Mouse (Mus musculus): ENCODE results near the gene Mab21l2. TPM values are rescaled to one million over a fixed set of nuclear protein-coding genes. Genes with fewer than 3 reads are reported as not detected.

Mab21l2 gene
- not detected in 2 replicates for total RNA-seq (2015; ENCODE audit: low replicate concordance)
- total RNA-seq (2017; ENCODE audit: low replicate concordance): 0.90 TPM in 1 of 2 replicates, not detected in the other

DNA sequence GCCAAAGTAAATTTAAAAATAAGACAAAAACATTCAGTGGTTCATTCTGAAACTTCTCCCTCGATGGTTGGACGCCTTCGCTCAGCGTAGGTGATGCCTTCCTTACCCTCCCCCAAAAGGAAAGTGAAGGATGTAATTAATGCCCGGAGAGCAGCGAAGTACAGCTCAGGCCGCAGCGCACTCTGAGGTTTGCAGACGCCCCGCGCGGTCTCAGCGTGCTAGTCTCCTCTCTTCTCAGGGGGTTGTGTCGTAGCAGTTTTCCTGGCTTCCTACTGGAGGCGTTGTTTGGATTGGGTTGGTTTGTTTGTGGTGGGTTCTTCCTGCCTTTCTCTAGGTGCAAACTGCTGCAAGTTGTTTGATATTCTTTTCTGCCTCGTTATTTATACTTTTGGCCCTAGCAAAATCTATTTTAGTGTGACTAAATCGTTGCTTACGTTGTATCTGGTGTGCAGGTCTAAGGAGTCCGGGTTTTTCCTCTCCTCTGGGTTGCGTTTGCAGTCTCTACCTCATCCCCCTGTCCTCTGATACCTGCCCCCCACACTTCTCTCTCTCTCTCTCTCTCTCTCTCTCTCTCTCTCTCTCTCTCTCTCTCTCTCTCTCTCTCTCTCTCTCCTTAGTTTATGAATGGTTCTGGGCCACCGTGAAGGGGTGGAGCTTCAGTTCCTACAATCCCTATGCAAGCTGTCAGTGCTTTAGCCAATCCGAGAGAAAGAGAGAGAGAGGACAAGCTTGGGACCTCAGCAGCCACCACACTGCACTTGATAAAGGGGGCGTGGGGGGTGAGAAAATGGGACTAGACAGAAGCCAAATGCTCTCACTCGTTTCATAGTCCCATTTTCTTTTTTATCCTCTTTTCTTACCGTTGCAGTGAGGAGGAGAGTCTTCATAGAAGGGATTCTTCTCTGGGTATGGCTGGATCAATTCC is at the start of gene Mab21l2:
TSS of gene Mab21l2 (minus strand) at position 539 of the 925 bp plus-strand sequence.
- no peak for ATAC-seq (replicated peaks; ENCODE audit: low FRiP score, poor library complexity, severe bottlenecking)

DNA sequence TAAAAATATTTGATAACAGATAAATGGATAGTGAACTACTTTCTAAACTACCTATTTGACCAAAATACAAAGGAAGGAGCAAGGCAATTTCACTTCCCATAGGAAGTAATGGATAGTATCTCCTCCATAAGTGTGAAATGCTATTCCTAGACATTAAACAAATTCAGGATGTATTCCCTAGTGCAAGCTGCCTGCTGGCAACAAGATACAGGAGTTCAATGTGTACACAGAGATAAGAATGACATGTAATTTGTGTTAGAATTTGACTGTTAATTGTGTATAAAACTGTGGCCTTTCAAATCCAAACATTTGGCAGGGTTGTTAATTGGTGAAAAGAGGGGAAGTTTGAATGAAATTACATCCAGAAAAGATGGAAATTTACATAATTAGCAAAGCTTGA is 26.9 kb upstream of the Mab21l2 start:
- peak; percentile 60 for ATAC-seq (replicated peaks; ENCODE audit: low FRiP score, poor library complexity, severe bottlenecking)

DNA sequence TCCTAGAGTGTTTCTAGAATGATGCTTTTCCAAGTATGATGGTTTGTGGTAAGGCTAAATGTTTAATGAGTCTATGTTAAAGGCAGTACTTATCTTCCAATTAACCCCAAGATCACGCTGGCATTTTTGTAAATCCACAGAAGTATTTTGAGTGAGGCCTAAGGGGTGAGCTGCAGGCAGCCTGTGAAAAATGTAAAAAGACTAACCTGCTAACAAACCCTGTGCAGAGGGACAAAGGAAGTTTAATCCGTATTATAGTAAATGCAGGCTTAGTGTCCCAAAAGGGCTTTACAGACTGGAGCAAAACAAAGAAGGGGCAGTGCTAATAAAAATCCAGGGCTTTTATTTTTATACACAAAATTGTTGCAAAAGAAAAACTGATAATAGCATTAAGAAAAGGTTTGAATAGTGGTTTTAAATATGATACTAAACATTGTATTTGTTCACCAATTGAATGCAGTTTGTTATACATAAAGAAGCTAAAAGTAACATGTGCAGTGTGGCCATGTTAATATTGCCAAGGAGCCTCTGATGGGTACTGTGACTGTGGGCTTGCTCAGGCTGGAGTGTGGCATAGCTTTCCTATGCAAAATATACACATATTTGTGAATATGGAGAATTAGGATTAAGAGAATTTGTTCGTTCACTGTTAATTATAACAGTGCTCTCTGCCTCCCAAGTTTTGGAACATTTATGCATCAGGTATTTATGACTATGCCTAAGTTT is 24.3 kb upstream of the Mab21l2 start:
- ATAC-seq (replicated peaks; ENCODE audit: low FRiP score, poor library complexity, severe bottlenecking): no peak

DNA sequence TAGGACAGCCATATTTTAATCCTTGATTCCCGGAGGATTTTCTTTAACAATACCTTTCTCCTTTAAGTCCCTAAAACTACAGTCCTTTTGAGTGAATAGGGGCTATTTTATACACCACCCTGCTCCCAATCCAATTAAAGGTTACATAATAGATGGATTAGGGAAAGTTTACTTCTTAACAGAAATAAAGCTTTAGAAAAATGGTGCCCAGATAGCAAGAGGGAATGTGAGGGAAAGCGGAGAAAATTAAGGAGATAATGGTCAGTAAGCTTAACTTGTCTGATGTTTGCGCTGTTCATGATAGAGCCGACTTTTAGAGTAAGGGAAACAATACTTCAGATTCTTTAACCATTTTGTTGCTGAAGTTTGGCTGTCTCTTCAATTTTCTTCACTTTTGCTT is 23.1 kb upstream of the Mab21l2 start:
- ATAC-seq (replicated peaks; ENCODE audit: low FRiP score, poor library complexity, severe bottlenecking): no peak

DNA sequence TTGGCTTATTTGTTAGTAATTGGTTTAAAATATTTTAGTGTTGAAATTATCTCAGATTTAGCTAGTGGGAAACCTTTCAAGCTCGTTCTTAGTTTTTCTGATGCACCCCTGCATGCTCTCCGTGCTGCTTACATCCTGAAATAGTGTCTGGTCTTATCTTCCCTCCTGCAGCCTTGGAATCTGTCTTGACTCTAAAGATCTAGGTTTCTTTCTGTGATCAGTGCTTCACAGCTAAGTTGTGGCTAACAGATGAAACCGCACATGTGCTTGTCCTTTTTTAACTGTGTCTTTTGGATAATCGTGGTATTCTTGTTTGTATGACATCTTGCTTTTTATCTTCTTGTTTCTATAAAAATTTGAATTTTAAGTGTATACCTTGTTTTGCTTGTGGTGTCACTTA is 18.9 kb upstream of the Mab21l2 start:
- no peak for ATAC-seq (replicated peaks; ENCODE audit: low FRiP score, poor library complexity, severe bottlenecking)

DNA sequence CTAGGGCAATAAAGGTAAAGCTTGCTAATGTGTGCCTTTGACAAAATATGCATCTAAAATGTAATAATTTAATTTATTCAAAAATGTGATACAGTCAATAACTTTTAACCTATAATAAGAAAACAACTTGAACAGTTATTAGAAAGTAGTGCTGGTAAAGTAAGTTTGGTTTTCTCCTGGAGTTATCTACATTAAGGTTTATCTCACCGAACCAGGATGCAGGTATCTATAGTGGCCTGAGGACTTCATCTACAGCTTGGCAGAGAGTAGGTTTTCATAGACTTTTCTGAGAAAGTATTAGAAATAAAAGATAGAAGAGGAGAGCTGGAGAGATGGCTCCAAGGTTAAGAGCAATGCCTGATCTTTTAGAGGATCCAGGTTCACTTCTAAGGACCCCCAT is 13.0 kb upstream of the Mab21l2 start:
- peak; percentile 76 for ATAC-seq (replicated peaks; ENCODE audit: low FRiP score, poor library complexity, severe bottlenecking)

- peak; percentile 79 for ATAC-seq (replicated peaks; ENCODE audit: low FRiP score, poor library complexity, severe bottlenecking)
These were observed 12.6 kb upstream of the Mab21l2 start for GRCm38 (mm10) chr3:86561023-86561344.

DNA sequence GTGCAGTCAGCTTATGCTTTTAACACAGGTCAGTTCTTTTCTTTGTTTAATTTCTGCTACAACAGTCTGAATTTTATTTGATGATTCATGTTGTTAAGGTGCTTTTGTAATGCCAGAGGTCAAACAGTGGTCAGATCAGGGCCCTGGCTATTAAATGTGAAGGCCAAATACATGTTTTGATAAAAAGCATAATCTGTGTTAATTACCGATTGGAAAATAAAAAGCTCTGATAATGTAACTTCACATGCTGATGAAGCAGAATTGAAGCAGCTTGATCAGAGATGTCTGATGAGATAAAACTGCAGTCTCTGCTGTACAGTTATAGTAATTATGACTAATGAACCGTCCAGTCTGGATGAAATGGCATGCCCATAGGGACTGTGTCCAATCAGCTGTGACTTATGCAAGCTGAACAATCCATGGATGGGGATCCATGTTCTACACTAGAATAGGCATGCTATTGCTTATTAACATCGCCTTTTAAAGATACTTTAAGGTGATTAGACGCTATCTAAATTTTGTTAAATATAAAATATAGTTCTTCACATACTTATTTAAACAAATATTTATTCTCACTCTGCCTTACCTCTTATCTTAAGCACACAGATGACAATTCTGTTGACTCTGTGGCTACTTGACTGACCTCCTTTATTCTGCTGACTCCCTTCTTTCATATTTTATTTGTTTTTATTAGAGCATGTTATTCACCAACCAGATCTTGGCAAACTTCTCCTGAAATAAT is 12.0 kb upstream of the Mab21l2 start:
- 0 out of 2 replicates have a peak, but pooled peaks have one; percentile 25 for ATAC-seq (replicated peaks; ENCODE audit: low FRiP score, poor library complexity, severe bottlenecking)

- no peak for ATAC-seq (replicated peaks; ENCODE audit: low FRiP score, poor library complexity, severe bottlenecking)
These were observed 11.2 kb upstream of the Mab21l2 start for GRCm38 (mm10) chr3:86559635-86560034.

DNA sequence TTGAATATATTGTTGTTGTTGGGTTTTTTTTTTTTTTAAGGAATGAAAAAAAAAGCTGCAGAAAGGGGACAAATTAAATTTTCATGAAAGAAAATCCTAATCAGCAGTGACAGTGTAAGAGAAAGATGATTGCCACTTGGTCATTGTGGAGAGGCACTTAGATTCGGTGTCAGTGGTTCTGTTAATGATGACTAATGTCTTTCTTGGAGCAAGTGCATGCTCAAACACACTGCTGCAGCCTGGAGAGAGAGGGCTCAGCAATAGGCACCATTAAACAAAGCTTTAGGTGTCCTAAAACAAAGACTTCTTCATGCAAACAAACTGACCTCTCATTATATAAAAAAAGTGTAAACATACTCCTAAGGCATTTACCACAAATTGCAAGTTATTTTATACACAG is 10.5 kb upstream of the Mab21l2 start:
- no peak for ATAC-seq (replicated peaks; ENCODE audit: low FRiP score, poor library complexity, severe bottlenecking)

- ATAC-seq (replicated peaks; ENCODE audit: low FRiP score, poor library complexity, severe bottlenecking): no peak
These were observed 3.7 kb upstream of the Mab21l2 start for GRCm38 (mm10) chr3:86552170-86552569.

- no peak for ATAC-seq (replicated peaks; ENCODE audit: low FRiP score, poor library complexity, severe bottlenecking)
These were observed 2.7 kb upstream of the Mab21l2 start for GRCm38 (mm10) chr3:86551011-86551728.

GRCm38 (mm10) chr3:86550301-86551010 is 2.0 kb upstream of the Mab21l2 start:
- no peak for ATAC-seq (replicated peaks; ENCODE audit: low FRiP score, poor library complexity, severe bottlenecking)

DNA sequence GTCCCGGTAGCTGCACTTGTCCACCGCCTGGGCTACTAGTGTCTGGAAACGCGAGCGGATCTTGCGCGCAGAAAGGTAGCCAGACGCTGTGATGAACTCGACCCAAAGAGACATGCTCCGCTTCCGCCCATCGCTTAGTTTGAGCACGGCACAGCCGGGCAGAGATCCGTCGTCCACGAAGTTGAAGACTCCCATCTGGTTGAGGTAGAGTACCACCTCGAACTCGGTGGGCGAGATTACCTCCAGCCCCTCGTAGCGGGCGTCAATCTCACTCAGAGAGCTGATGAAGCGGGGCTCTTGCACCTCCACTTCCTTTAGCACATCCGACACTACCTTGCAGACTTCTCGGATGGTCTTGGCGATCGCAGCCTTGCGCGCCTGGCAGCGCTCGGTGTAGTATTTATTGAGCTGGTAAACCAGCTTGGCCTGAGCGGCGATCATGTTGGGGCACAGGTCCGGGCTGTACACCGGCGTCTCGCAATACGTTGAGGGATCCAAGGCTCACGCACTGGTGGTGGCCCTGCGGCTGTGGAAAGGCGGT is 1.1 kb downstream of the Mab21l2 start:
- 0 out of 2 replicates have a peak, but pooled peaks have one; percentile 41 for ATAC-seq (replicated peaks; ENCODE audit: low FRiP score, poor library complexity, severe bottlenecking)

GRCm38 (mm10) chr3:86546471-86547250 is 1.8 kb downstream of the Mab21l2 start:
- no peak for ATAC-seq (replicated peaks; ENCODE audit: low FRiP score, poor library complexity, severe bottlenecking)

DNA sequence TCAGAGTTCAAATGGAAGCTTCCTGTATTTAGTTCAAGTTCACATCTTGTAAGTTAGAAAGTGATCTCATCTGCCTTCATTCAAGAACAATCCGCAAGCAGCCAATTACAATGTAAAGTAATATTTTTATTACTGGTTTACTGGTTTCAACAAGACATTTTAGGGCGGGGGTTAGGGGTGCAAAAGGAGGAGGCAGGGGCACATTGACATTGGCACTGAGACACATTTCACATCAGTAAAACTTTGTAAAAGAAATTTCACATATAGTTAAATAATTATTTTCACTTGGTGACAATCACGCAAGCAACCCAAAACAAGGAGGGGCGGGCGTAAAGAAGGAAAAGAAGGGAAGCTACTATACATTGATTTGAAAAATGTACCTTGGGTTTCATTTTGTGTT is 2.5 kb downstream of the Mab21l2 start:
- ATAC-seq (replicated peaks; ENCODE audit: low FRiP score, poor library complexity, severe bottlenecking): no peak

- no peak for ATAC-seq (replicated peaks; ENCODE audit: low FRiP score, poor library complexity, severe bottlenecking)
These were observed 3.6 kb downstream of the Mab21l2 start for GRCm38 (mm10) chr3:86544785-86545184.

DNA sequence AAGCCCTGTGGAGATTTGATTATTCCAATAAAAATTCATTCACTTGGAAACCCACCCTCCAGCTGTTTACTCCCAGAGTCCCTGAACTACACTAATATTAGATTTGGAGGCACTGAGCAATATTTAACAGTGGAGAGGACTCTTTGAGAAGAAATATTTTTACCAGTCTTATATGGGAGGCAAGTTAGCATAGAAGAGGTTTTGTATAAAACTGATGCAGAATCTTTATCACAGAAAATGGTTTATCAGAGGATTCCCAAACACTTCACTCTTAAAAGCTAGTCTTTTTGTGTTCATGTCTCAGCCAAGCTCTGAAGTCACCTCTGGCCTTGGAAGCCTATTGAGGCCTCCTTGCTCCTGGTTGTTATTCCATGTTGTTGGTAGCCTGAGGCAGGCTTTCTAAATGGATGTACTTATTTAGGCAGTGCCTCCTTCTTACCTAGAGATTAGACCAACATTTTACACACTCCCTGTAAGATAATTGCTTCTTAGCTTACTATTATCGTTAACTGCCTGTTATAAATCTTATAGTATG is 6.5 kb downstream of the Mab21l2 start:
- ATAC-seq (replicated peaks; ENCODE audit: low FRiP score, poor library complexity, severe bottlenecking): no peak
